Mouse (Mus musculus): ENCODE measurements around the gene Itsn2. TPM values are rescaled to one million over a fixed set of nuclear protein-coding genes. Genes with fewer than 3 reads are reported as not detected.
"Not testable (repeated sequence)": the region's sequence is repeated elsewhere in the genome, so short reads cannot be mapped to it uniquely, and the experiment has no call there.

Gene Itsn2
- 10 to 100 TPM; 20.5 to 21.2 TPM for total RNA-seq (2021)
- long read RNA-seq, experiment 1, full-length matches to known transcripts = 1 of 4 reads
- long read RNA-seq, experiment 1, partial matches to known transcripts = 3 of 4 reads
- long read RNA-seq, experiment 1, other reads (novel, unspliced or antisense) = 0 of 4 reads
- long read RNA-seq, experiment 2, full-length matches to known transcripts = 3 of 11 reads
- long read RNA-seq, experiment 2, partial matches to known transcripts = 5 of 11 reads
- long read RNA-seq, experiment 2, other reads (novel, unspliced or antisense) = 3 of 11 reads

DNA sequence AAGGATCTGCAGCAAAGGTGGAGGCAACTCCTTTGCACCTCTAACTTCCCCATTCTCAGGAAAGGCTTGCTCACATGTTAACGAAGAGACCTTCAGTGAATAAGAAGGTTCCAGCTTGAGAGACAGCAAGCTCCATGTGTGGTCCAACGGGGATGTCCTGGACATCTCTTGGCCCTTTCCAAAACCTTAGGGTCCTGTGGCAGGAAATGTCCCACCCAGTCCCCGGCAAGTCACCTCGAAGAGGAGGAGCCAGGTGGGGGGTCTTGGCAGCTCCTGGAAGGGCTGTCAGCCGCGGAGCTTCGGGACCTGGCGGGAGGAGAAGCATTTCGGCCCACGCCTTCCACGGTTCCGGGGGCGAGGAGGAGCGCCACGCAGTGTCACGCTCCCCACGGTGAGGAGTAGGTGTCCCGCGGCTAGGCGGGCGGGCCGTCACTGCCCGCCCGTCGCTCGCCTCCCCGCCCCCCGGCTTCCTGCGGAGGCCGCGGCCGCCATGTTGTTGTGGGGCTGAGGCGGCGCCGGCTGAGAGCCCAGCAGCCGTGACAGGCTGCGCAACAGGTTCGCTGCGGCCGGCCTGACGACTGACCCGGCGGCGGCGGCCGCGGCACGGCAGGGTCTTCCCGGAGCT, at the start of gene Itsn2, which contains the start of gene Gm3625:
Gene Itsn2 (plus strand): TSS at position 98 of the 625 bp plus-strand sequence.
Gene Gm3625 (minus strand): TSS at position 387 of the 625 bp plus-strand sequence.
- DNase-seq = peak; percentile 75
- intact Hi-C loops (cut with DNase I; ENCODE audit: low total_unique reads) = no loop called here

DNA sequence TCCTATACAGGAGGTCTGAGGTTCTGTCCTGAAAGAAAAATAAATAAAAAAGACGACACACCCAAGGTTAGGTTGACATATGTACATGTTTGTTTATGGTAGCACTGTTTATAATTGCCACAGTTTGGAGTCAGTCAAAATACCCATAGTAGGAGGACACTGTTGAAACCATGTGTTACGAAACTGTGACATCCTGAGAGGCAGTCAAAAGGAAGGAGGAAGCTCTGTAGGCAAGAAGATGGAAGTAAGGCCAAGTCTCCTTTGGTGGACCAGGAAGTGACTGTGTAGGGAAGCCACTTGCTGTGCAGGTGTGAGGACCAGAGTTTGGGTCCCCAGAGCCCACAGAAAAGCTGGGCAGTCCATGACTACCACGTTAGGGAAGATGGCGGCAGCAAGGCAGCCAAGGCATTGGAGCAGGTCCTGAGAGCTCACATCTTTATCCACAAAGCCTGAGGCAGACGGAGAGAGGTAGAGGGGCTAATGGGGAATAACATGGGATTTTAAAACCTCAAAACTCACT, 48.0 kb upstream of the Itsn2 start:
- intact Hi-C loops (cut with DNase I; ENCODE audit: low total_unique reads) = loop anchor here (10.0 kb wide), 1 partner anchor 70 kb away; the partner anchor contains the start of gene Ncoa1
- no peak for DNase-seq

GRCm38 (mm10) chr12:4545425-4545824, 47.0 kb upstream of the Itsn2 start:
- intact Hi-C loops (cut with DNase I; ENCODE audit: low total_unique reads) = loop anchor here (10.0 kb wide), 1 partner anchor 71 kb away; the partner anchor contains the start of gene Ncoa1
- DNase-seq = no peak

DNA sequence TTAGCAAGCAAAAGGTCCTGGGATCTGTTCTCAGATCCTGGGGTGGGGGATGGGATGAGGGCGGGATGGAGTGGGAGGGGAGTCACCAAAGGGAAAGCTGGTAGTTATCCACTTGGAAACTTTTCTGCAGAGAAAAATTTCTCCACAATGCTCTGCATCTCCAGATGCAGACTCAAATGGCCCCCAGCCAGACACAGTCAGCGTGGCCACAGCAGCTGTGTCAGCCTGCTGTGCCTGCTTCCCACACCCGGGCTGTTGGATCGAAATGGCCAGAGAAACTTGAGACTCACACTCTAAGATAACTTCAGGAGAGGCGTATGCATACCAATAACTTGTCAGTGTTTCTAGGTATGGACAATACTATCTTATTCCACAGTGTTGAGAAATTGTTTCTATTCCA, 45.9 kb upstream of the Itsn2 start:
- intact Hi-C loops (cut with DNase I; ENCODE audit: low total_unique reads) = loop anchor here (10.0 kb wide), 1 partner anchor 72 kb away; the partner anchor contains the start of gene Ncoa1
- DNase-seq = peak; percentile 87

GRCm38 (mm10) chr12:4547557-4547956, 44.9 kb upstream of the Itsn2 start:
- DNase-seq = no peak
- intact Hi-C loops (cut with DNase I; ENCODE audit: low total_unique reads) = loop anchor here (10.0 kb wide), 1 partner anchor 73 kb away; the partner anchor contains the start of gene Ncoa1

GRCm38 (mm10) chr12:4548053-4549013, 44.1 kb upstream of the Itsn2 start:
- intact Hi-C loops (cut with DNase I; ENCODE audit: low total_unique reads) = loop anchor here (10.0 kb wide), 1 partner anchor 74 kb away; the partner anchor contains the start of gene Ncoa1
- DNase-seq = peak; percentile 69

GRCm38 (mm10) chr12:4553704-4554103, 38.7 kb upstream of the Itsn2 start:
- DNase-seq = not testable (repeated sequence)
- intact Hi-C loops (cut with DNase I; ENCODE audit: low total_unique reads) = loop anchor here (10.0 kb wide), 1 partner anchor 449 kb away; no protein-coding TSS in a partner anchor

GRCm38 (mm10) chr12:4555451-4555850, 37.0 kb upstream of the Itsn2 start:
- intact Hi-C loops (cut with DNase I; ENCODE audit: low total_unique reads) = loop anchor here (10.0 kb wide), 1 partner anchor 451 kb away; no protein-coding TSS in a partner anchor
- DNase-seq = no peak

- DNase-seq = no peak
- intact Hi-C loops (cut with DNase I; ENCODE audit: low total_unique reads) = loop anchor here (10.0 kb wide), 1 partner anchor 452 kb away; no protein-coding TSS in a partner anchor
Observed at GRCm38 (mm10) chr12:4556891-4557290, 35.5 kb upstream of the Itsn2 start.

DNA sequence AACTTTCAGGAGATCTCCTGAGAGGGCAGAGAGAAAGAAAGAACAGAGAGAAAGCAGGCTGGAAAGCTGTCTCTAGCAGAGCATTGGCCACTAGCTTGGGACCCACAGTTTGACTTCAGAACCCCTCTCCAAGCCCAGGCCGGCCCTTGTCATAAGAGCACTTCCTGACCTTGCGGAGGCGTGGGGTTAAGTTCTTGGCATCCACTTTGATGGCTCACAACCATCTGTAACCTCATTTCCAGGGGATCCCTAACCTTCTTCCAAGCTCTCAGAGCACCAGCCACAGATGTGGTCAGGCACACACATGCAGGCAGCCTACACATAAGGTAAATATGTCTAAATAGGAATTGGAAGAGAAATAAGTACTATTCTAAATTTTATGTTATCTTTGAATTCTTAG, 35.0 kb upstream of the Itsn2 start:
- no peak for DNase-seq
- intact Hi-C loops (cut with DNase I; ENCODE audit: low total_unique reads) = loop anchor here (10.0 kb wide), 1 partner anchor 453 kb away; no protein-coding TSS in a partner anchor

DNA sequence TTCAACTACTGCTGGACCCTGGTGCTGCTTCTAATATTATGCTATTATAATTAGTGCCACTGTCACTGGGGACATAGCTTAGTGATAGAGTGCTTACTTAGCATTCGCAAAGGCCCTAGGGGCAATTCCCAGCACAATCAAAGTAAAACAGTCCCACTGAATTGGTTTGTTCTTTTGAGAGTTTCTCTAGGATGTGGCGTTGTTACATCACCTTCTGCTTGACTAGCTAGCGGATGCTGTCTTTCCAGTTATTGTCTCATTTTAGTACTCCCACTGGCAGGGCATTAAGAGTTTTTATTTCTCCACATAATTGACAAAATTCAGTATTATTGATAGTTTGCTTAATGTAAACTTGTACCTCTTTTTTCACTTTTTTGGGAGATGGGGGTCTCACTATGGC, 34.4 kb upstream of the Itsn2 start:
- DNase-seq = no peak
- intact Hi-C loops (cut with DNase I; ENCODE audit: low total_unique reads) = loop anchor here (10.0 kb wide), 1 partner anchor 453 kb away; no protein-coding TSS in a partner anchor

GRCm38 (mm10) chr12:4558475-4559279, 33.8 kb upstream of the Itsn2 start:
- intact Hi-C loops (cut with DNase I; ENCODE audit: low total_unique reads) = loop anchor here (10.0 kb wide), 1 partner anchor 454 kb away; no protein-coding TSS in a partner anchor
- DNase-seq = peak; percentile 14

DNA sequence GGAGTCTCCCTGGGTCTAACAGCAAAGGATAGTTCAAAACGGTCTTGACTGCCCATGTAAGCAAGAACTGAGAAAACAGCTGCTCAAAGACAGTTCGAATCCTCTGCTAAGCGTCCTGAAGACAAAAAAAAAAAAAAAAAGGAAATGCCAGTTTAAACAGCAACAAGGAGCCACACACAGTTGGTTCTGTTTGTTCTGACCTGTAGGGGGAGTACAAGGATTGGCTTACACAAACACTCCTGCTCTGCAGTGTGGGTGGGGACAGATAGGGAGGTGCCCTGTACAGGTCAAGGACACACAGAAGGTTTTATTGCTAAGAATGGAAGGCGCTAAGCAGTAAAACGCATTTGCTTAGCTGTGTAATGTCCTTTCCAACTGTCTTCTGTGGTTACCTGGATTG, 20.6 kb upstream of the Itsn2 start:
- intact Hi-C loops (cut with DNase I; ENCODE audit: low total_unique reads) = no loop called here
- peak; percentile 6 for DNase-seq

- intact Hi-C loops (cut with DNase I; ENCODE audit: low total_unique reads) = no loop called here
- no peak for DNase-seq
Observed at GRCm38 (mm10) chr12:4574065-4574464, 18.4 kb upstream of the Itsn2 start.

GRCm38 (mm10) chr12:4582326-4582725, 10.1 kb upstream of the Itsn2 start:
- intact Hi-C loops (cut with DNase I; ENCODE audit: low total_unique reads) = no loop called here
- no peak for DNase-seq

DNA sequence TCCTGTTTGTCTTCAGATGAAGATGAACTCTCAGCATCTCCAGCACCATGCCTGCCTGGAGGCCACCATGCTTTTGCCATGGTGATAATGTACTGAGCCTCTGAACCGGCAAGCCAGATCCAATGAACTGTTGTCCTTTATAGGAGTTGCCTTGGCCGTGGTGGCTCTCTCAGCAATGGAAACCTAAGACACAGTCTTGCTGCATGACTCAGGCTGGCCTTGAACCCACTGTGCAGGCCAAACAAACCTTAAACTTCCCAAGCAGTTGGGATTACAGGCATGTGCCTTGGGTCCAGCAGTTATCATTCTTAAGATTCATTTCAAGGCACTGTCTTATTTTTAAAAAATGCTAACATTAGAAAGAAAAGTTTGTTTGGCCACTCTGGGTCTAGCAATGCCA, 4.6 kb upstream of the Itsn2 start:
- DNase-seq = no peak
- intact Hi-C loops (cut with DNase I; ENCODE audit: low total_unique reads) = no loop called here

DNA sequence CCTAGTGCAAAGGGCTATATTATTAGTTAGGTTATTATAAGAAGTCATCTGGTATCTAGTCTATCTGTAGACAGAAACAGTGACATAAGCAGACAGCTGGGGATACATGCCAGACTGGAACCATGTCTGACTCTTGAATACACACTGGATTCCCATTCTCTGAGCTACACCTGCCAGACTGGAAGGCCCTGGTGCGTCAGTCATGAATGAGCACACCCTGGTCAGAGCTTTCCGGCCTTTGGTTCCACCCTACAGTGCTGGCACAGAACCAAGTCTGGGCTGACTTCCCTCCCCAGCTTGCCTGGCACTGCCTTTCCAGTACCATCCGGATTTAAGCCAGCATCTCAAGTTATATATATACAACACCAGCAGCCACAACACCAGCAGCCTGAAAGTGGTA, 3.8 kb upstream of the Itsn2 start:
- intact Hi-C loops (cut with DNase I; ENCODE audit: low total_unique reads) = no loop called here
- DNase-seq = peak; percentile 50

DNA sequence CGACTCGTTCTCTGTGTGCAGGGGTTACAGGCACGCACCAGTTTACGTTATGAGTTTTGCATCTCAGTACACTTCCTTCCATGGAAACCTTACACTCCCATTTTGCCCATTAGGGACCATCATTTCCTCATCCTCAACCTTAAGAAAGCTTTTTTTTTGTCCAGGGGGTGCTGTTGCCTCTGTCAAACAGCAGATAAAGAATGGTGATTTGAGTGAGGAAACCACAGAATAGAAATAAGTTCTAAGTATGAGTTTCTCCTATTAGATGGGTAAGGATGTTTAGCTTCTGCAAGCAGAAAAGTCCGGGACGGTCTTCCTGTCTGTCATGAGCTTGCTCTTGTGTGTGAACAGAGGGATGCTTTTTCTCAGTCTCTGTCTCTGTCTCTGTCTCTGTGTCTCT, 413 bp upstream of the Itsn2 start:
- intact Hi-C loops (cut with DNase I; ENCODE audit: low total_unique reads) = no loop called here
- DNase-seq = no peak

All from gastrocnemius, postnatal 14 days (tissue).